Mouse (Mus musculus): ENCODE results near the gene Foxn3. TPM values are rescaled to one million over a fixed set of nuclear protein-coding genes. Genes with fewer than 3 reads are reported as not detected.

Gene Foxn3
- polyA plus RNA-seq, 1 experiment from 2014 or later: 74.5 TPM

DNA sequence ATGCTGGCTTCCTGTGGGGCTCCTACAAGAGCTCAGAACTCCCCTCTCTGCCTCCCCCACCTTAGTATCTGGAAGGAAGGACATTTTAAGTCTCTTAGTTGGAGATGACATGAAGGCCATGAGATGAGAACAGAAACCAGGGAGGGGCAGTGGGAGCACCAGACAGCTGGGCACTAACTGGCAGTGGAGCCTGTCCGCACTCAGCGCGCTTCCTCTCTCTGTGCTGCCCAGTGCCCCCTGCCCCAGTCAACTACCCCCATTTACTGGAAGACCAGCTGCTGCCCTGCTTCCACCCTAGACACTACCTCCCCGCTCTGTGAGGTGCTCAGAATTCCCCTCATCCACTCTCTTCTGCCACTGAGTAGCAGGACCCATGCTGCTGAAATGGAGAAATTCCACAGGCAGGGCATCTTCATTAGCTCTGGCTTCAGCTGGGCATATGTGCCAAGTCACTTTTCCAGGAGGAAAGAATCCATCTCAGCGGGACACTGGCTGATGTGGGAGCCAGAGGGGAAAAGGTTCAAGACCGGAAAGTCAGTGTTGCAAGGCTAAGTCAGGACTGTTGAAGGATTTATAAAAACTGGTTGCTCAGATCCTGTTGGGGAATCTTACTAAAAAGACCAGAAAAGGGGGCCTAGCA, 335.9 kb downstream of the Foxn3 start:
- H3K9ac ChIP-seq: no peak overlapping the region
- 72% methylated on average over 6 of the region's 6 CpGs for WGBS
- no peak overlapping the region for H3K4me2 ChIP-seq
- ATAC-seq (ENCODE audit: low read depth): no peak
- H3K4me1 ChIP-seq (replicated peaks): peaks cover 95% of the 10 kb centered on the region
- no peaks in the 10 kb centered on the region for H3K9me3 ChIP-seq
- no peak overlapping the region for H3K4me3 ChIP-seq
- no peaks in the 10 kb centered on the region for H3K36me3 ChIP-seq
- peak overlapping the region; percentile 33; the same call in 1 of the 2 replicates for H3K27ac ChIP-seq (replicated peaks)
- H3K27me3 ChIP-seq: no peaks in the 10 kb centered on the region

DNA sequence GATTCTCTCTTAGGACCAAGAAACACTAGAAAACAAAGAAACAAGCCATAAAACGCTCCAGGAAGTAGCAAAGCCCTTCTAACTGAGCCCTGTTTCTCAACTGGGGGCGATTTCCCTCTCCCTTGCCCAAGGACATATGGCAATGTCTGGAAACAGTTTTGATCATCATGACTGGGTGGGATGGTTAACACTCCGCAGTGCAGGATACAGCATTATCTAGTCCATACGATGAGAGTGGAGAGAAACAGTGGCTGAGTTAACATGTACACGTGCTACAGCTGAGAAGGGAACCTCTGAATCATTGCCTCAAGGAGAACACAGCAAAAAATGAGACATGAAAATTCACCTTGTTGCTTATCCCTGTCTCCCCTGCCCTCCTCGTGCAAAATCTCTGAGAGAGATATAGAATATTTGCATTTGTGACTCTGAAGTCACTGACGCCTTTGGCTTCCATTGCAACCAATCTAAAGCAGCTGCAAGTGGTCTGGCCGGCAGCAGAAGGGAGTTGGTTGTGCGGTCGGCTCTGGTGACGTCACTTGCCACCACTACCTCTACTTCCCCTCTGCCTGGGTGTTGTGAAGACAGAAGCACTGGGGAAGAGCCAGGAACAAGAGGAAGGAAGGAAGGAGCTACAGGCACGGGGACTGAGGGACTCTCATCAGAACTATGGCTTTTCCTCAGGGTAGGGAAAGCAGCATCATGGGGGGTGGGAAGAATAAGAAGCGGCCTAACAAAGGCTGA, 338.3 kb downstream of the Foxn3 start:
- ATAC-seq (ENCODE audit: low read depth): no peak
- no peaks in the 10 kb centered on the region for H3K36me3 ChIP-seq
- H3K4me1 ChIP-seq (replicated peaks): peaks cover 96% of the 10 kb centered on the region
- no peak overlapping the region for H3K9ac ChIP-seq
- no peak overlapping the region for H3K27ac ChIP-seq (replicated peaks)
- WGBS: 63% methylated on average over 13 of the region's 13 CpGs
- no peak overlapping the region for H3K4me2 ChIP-seq
- H3K4me3 ChIP-seq: no peak overlapping the region
- H3K27me3 ChIP-seq: no peaks in the 10 kb centered on the region
- H3K9me3 ChIP-seq: no peaks in the 10 kb centered on the region

DNA sequence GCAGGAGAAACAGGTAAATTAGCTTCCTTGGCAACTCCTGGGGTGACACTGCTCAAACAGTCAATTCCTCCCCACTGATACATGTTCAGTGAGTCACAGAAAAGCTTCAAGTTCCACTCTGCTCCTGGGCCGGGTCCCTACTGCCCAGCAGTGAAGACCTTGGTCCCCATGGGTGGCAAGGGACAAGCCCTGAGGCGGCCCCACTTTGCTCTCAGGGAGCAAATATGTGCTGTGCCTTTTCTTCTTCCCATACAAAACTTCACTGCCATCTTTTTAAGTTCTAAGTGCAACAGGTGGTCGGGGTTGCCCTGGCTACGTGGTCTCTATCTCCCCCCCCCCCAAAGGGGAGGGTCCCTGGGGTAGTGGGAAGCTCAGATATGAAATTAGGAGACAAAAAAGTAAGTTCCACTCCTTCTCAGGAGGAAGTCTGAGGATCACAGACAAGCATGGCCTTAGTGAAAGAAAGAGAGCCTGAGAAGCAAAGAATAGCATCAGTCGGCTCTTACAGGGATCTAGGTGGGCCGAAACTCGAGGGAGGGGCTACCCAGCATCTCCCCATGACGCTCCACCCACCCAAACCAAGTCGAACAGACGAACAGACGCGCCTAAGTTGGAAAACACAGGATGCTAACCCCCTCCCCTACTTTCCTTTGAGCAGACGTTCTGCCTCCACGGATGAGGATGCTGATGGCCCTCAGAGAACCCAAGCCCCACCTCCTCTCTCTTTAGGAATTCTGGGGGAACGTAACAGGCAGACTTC, 342.1 kb downstream of the Foxn3 start:
- H3K4me3 ChIP-seq: no peak overlapping the region
- no peak for ATAC-seq (ENCODE audit: low read depth)
- H3K36me3 ChIP-seq: no peaks in the 10 kb centered on the region
- H3K27me3 ChIP-seq: no peaks in the 10 kb centered on the region
- peak overlapping the region; percentile 18; the same call in 1 of the 2 replicates for H3K27ac ChIP-seq (replicated peaks)
- 21% methylated on average over 15 of the region's 15 CpGs for WGBS
- no peak overlapping the region for H3K9ac ChIP-seq
- peaks cover 89% of the 10 kb centered on the region for H3K4me1 ChIP-seq (replicated peaks)
- H3K9me3 ChIP-seq: no peaks in the 10 kb centered on the region
- no peak overlapping the region for H3K4me2 ChIP-seq

DNA sequence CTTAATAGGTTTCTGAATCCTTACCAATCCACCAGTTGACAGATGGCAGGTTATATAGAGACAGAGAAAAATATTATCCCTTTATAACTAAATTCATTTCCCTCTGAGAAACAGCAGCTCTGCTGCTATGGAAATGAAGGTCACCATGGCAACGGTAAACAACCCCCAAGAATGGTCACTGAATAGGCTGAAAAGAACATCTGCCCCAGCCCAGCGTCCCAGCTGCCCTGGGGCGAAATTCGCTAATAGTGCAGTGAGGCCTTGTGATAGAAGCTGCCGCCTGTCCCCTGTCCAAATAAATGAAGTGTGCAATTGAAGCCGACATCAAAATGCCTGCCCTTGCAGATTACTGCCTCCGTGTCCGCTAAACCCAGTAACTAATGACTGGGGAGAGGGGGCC, 343.0 kb downstream of the Foxn3 start:
- Histone ChIP-seq H3K4me2 (peak overlapping the region; percentile 27), H3K27ac (replicated peaks) (peak overlapping the region; percentile 43; the same call in 1 of the 2 replicates)
- 9% methylated on average over 8 of the region's 8 CpGs for WGBS

DNA sequence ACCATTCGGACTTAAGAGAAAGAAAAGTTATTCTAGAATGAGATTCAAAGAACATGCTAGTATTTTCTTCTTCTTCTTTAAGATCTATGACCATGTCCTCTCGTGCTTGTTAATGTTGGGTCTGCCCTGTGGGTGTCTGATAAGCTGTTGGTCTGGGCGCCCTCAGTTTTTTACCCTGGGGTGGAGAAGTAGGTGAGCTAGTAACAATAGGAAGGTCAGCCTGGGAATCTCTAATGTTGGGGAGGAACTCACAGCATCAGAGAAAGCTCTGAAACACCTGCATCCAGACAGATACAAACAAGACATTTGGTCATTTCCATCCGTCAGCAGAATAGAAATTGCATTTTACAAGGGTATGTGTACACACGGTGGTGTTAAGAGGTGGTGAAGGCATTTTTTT, 343.6 kb downstream of the Foxn3 start:
- Histone ChIP-seq H3K4me3 (no peak overlapping the region), H3K27me3 (no peaks in the 10 kb centered on the region), H3K4me2 (peak overlapping the region; percentile 27; the same call in 1 of the 2 replicates), H3K9ac (no peak overlapping the region), H3K36me3 (no peaks in the 10 kb centered on the region), H3K9me3 (no peaks in the 10 kb centered on the region), H3K27ac (replicated peaks) (peak overlapping the region; percentile 42), H3K4me1 (replicated peaks) (peaks cover 89% of the 10 kb centered on the region)
- 24% methylated on average over 5 of the region's 5 CpGs for WGBS
- ATAC-seq (ENCODE audit: low read depth): no peak

More for the DNA sequence above, 343.0 kb downstream of the Foxn3 start:
- H3K4me3 ChIP-seq: no peak overlapping the region
- no peaks in the 10 kb centered on the region for H3K36me3 ChIP-seq
- H3K9me3 ChIP-seq: no peaks in the 10 kb centered on the region
- H3K4me1 ChIP-seq (replicated peaks): peaks cover 89% of the 10 kb centered on the region
- H3K9ac ChIP-seq: no peak overlapping the region
- no peaks in the 10 kb centered on the region for H3K27me3 ChIP-seq
- ATAC-seq (ENCODE audit: low read depth): peak; percentile 45; the same call in 1 of the 2 replicates

DNA sequence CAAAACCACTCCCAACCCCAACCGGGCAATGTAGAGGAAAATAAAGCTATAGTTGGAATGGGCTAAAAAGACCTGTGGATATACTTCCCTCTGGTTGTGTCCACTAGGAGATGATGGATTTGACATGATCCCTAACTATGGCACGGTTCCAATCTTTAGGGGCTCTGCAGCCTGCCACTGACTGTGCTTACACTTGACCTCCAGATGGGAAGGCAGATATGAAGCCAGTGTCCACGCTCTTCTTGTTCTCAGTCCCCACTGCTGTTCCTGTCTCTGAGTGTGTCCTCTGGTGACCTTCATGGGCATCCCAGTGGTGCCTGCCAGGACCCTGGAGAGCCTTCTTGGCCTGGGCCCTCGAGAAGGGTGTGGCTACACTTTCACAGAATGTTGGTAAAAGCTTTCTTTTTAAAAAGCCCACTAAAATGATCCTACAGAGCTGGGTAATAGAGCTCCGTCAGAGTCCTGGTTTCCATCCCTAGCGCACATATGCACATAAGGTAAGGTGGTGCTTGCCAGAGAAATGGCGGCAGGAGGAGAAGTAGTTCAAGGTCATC, 346.2 kb downstream of the Foxn3 start:
- Histone ChIP-seq H3K4me1 (replicated peaks) (peaks cover 92% of the 10 kb centered on the region), H3K27ac (replicated peaks) (no peak overlapping the region), H3K27me3 (no peaks in the 10 kb centered on the region), H3K9me3 (no peaks in the 10 kb centered on the region), H3K4me3 (no peak overlapping the region), H3K36me3 (no peaks in the 10 kb centered on the region), H3K4me2 (no peak overlapping the region), H3K9ac (no peak overlapping the region)
- WGBS: 84% methylated on average over 7 of the region's 7 CpGs
- no peak for ATAC-seq (ENCODE audit: low read depth)

DNA sequence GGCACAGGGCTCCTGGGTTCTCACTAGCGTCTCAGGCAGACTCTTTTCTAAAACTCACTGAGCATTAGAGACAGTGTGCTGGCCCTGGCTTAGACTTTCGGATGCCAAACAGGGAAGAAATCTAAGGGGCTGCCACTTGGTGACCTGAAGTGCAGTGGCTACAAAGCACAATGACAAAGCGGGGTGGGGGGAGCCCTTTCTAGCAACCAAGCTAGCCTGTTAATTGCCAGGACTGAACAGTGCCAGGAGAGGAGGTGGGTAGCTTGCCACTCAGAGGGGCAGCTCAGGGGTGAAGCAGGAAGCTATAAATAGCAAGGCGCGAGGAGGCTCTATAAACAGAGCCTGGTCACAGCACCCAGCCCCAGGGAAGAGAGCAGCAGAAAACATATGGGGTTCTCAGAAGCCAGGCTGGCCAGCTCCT, 347.0 kb downstream of the Foxn3 start:
- WGBS: 26% methylated on average over 5 of the region's 5 CpGs
- no peak overlapping the region for H3K4me3 ChIP-seq
- H3K27me3 ChIP-seq: no peaks in the 10 kb centered on the region
- H3K9me3 ChIP-seq: no peaks in the 10 kb centered on the region
- peak overlapping the region; percentile 64 for H3K27ac ChIP-seq (replicated peaks)
- no peak overlapping the region for H3K9ac ChIP-seq
- H3K36me3 ChIP-seq: no peaks in the 10 kb centered on the region
- no peak overlapping the region for H3K4me2 ChIP-seq
- H3K4me1 ChIP-seq (replicated peaks): peaks cover 86% of the 10 kb centered on the region
- ATAC-seq (ENCODE audit: low read depth): 0 out of 2 replicates have a peak, but pooled peaks have one; percentile 30

DNA sequence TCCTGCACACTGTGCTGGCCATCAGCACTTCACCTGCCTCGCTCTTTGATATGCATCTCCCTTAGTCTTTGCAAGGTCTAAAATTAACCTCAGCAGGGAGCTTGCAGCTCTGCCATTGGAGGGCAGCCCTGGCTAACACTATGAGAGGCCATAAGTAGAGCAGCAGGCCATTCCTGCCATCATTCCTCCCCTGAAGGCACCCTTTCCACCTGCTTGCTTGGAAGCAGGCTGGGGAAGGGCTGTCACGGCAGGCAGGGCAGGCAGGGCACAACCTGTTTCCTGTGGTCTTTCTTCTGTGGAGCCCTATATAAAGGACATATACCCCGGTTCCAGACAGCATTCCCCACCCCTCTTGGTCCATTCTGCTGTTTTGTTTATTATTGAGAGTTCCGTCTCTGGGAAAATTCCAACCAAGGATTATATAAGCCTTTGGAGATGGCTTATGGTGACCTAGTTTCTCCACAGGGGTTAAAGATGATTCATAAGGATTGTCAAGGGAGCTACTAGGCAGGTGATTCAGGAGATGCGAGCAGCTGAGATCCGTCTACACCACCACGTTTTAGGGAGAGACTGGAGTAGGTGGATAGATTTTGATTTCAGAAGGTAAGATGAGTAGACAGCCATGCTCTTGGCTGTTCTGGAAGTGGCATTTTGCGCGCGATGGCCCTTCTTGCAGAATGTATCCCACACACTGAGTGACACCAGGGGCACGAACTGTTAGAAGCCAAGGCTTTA, 347.7 kb downstream of the Foxn3 start:
- Histone ChIP-seq H3K9ac (no peak overlapping the region), H3K9me3 (no peaks in the 10 kb centered on the region), H3K4me3 (no peak overlapping the region), H3K27me3 (no peaks in the 10 kb centered on the region), H3K36me3 (no peaks in the 10 kb centered on the region), H3K4me1 (replicated peaks) (peaks cover 79% of the 10 kb centered on the region), H3K27ac (replicated peaks) (peak overlapping the region; percentile 64; the same call in 1 of the 2 replicates), H3K4me2 (no peak overlapping the region)
- ATAC-seq (ENCODE audit: low read depth): no peak
- WGBS: 59% methylated on average over 11 of the region's 11 CpGs

DNA sequence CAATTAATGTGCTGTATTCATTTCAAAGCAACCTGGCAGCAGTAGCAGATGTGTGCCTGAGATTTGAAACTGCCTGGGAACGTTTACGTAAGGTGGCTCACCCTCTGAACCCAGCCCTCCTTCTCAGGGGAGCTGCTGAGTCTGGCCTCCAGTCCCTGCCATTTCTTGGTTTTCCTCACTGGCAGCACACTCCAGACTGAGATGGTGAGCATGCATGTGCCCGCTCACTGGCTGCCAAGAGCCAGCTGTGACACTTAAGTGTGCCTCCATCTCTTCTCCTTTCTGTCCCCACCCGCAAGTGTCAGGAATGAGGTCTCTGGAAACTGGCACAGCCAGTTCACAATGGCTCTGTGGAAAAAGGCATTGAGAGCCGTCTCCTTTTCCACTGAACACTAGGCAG, 349.3 kb downstream of the Foxn3 start:
- no peak overlapping the region for H3K4me3 ChIP-seq
- peaks cover 63% of the 10 kb centered on the region for H3K4me1 ChIP-seq (replicated peaks)

DNA sequence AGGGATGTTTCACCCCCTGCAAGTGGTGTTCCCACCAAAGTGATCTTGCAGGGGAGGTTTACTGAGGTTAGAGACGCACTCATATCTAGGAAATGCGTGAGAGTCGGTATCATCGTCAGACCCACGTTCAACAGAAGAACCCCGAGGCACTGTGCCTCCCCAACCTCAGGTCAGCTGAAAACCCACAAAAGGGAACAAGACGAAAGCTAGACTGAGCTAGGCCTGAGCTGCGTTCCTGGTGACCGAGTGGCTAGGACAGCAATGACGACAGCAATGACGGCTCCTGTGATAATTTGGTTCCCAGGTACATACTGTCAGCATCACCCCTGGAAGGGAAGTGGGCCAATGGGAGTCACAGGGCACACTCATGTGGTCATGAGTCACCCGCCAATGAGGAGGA, 350.2 kb downstream of the Foxn3 start:
- Histone ChIP-seq H3K4me3 (no peak overlapping the region), H3K4me2 (no peak overlapping the region), H3K27me3 (no peaks in the 10 kb centered on the region), H3K36me3 (no peaks in the 10 kb centered on the region), H3K4me1 (replicated peaks) (peaks cover 57% of the 10 kb centered on the region), H3K9me3 (no peaks in the 10 kb centered on the region), H3K27ac (replicated peaks) (no peak overlapping the region), H3K9ac (no peak overlapping the region)
- WGBS: 96% methylated on average over 12 of the region's 12 CpGs
- no peak for ATAC-seq (ENCODE audit: low read depth)

More for the DNA sequence above, 349.3 kb downstream of the Foxn3 start:
- no peak for ATAC-seq (ENCODE audit: low read depth)
- Histone ChIP-seq H3K27me3 (no peaks in the 10 kb centered on the region), H3K9ac (no peak overlapping the region), H3K27ac (replicated peaks) (0 out of 2 replicates have a peak overlapping the region, but pooled peaks have one; percentile 18), H3K36me3 (no peaks in the 10 kb centered on the region), H3K9me3 (no peaks in the 10 kb centered on the region), H3K4me2 (no peak overlapping the region)
- 64% methylated on average over 5 of the region's 5 CpGs for WGBS

DNA sequence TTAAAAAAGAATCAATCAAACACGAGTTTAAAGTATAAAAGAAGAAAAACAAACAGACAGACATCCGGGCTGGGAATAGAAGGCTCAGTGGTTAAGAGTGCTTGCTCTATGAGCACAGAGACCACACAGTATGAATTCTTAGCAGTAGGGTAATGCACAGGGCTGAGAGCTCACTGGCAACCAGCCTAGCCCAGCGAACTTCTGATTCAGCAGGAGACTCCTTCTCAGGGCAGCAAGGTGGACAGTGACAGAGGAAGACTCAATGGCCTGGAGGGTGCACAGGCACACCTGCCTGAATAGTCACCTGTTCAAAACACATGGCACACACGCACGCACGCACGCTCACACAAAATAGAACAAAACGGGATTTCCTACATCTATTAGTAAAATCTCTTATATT, 353.6 kb downstream of the Foxn3 start:
- Histone ChIP-seq H3K4me2 (no peak overlapping the region), H3K9me3 (no peaks in the 10 kb centered on the region), H3K27me3 (no peaks in the 10 kb centered on the region), H3K9ac (no peak overlapping the region), H3K27ac (replicated peaks) (no peak overlapping the region), H3K36me3 (no peaks in the 10 kb centered on the region), H3K4me1 (replicated peaks) (peaks cover 32% of the 10 kb centered on the region), H3K4me3 (no peak overlapping the region)
- no peak for ATAC-seq (ENCODE audit: low read depth)
- 90% methylated on average over 8 of the region's 8 CpGs for WGBS

Measured in neural tube, embryonic 13.5 days (tissue).